Mouse (Mus musculus) c-Kit-positive CD71-positive TER-119-negative erythroid progenitor cells, embryonic 14.5 days (primary cell): ENCODE results near the gene Golgb1.
A peak's percentile ranks its signal among the peaks of the same experiment; 100 is the strongest.

Source experiments
- DNase-seq: peaks from one replicate; pipeline ENCODE4 v3.0.0-alpha.2; 2013; ENCODE audit warnings: low read depth

The Golgb1 gene

DNA sequence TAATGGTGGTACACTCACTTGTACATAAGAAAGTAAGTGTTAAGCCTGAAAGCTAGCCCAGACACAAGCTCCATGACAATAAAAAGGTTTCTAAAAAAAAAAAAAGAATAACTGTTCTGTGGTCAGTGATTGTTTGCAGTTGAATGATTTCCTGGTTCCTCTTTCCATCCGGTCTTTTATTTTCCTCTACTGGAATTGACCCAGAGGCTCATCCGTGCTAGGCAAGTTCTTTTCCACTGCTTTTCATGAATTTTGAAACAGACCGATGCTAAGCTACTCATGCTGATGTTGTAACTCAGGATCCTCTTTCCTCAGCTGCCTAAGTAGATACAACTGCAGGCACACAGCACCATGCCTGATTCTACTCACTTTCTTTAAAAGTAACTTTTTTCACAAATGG, 45.5 kb downstream of the Golgb1 start:
- no peak for DNase-seq

DNA sequence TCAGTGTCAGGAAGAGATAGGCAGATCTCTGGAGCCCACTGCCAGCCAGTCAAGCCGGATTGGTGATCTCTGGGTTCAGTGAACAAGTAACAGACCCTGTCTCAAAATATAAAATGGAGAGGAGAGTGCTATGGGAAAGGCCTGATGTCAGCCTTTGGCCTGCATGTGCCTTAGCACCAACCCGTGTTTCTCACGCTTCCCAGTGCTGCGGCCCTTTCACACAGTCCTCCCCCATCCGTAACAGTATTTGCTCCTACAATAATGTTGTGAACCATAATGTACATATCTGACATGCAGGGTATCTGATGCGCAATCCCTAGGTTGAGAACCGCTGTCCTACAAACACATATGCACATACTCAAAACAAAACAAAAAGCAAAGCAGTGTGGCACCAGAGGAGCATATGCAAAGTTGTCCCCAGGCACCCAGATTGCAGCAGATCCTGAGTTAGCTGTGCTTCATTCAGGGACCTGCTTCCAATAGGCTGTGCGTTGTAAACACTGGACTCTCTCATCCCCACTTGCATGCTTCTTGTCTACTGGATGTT, 46.2 kb downstream of the Golgb1 start:
- no peak for DNase-seq

DNA sequence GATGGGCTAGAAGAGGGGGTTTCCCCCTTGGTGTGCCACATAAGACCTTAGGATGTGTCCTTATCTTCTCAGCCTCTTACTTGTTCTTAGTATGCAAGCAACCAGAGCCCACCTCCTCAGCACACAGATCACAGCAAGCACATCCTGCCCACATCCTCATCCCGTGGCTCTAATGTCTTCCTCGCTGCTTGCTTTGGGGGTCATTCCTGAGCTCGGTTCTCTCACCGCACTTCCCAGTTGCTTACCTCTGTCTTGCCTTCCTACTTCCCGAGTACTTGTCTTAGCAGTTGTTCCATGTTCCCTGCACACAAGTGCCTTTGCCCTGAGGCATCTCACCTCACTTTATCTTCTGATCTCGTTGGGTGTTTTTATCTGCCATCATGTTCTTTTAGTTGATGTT, 47.0 kb downstream of the Golgb1 start:
- no peak for DNase-seq

DNA sequence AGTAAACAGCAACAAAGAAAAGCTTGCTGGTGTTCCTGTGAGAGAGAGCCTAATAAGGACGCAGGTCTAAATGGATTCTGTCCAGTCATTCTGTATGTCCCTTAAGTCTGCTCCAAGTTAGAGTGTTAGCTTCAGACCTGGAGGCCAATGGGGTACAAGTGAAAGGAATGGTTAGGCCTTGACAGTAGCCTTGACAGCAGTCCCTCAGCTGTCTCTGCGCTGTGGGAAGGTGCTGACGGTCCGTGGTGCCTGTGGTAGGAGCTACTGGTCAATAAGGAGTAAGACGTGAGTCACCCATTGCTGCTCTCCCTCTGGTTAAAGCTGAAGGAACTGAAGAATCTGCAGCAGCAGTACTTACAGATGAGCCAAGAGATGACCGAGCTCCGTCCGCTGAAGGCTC, 49.4 kb downstream of the Golgb1 start:
- DNase-seq = no peak

DNA sequence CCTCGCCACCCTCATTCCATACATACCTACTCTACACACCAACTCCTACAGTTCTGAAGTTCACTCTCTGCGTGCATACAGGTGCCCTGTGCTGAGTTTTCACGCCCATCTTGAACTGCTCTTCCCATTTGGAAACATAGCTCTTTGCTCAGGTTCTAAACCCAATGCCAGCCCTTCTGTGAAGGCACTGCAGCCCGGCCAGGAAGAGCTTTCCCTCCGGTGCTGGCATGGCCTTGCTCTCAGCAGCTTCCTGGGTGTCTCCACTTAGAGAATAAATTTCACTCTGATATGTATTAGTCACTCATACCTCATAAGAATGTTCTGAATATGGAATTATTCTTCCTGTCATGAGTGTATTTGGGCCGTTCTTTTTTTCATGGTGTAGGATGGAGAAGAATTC, 50.4 kb downstream of the Golgb1 start:
- no peak for DNase-seq

DNA sequence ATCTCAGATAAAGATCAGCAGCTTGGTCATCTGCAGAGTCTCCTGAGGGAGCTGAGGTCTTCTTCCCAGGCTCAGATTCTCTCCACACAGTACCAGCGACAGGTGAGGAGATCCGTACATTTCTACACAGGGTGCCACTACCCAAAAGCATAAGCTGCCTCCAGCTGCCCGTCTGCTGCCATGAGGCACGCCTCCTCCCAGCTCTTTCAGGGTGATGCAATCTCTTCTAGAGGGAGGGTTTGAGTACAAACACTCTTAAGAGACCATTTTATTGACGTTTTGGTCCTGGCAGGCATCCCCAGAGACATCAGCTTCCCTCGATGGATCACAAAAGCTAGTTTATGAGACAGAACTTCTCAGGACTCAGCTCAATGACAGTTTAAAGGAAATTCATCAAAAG, 50.9 kb downstream of the Golgb1 start:
- no peak for DNase-seq

DNA sequence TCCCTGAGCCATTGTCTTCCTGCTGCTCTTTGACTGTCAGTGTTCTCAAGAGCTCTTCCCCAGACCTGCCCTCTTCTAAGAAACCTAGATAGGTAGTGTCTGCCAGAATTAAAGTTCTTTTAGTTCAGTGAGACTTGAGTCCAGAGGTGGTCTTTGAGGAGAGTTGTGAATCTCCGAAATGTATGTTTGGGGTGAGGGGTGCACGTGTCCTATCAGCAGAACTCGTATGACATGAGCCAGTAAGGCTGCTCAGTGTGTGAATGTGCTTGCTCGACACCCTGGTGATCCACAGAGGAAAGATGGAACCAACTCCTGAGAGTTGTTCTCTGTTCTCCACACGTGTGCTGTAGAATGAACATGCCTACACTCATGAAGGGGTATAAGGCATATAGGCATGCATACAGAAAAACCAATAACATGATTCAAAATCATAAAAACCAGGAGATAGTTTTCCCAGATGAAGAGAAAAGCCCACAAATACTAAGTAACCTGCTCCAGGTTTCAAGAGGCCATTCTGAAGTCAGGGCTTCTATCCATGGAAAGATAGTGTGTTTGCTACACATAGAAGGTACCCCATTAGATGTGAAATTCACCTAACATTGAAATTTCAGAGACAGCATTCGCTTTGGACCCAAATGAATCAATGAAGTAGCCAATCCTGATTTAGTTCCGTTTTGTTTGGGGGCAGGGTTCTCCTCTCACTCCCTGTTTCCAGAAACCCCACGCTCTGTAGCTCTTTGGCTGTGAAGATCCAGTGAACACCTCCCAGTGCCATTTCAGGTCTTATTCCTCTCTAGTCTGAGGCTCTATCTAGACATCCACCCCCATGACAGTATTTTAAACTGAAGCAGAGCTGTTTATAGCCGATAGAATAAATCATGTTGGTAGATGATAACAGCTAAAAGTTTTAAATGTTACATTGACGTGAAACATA, 51.8 kb downstream of the Golgb1 start:
- DNase-seq = no peak

DNA sequence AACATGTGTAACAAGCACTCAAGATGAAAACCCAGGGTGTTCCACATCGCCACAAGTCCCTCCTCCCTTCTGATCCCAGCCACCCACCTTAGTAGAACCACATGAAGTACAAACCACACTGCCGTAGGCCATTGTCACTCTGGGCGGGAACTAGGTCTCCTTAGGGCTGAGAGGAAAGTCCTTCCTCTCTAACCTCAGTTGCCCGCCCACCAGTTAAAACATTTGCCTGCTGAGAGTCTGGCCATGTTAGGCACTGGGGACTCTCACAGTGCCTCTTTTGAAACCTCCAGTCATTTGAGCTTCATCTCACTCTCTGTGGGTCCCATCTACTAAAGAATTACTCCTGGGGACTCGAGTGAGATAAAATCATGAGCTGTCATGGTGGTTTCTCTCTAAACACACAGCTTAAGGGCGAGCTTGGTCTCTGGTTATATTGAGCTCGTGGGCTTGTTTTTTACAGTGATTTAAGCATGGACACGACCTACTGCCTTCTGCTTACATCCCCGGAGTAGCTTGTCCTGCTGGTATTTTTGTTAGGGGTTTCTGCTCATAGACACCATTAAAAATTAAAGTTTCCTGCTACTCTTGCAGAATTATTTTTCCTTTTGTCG, 52.7 kb downstream of the Golgb1 start:
- DNase-seq = no peak

DNA sequence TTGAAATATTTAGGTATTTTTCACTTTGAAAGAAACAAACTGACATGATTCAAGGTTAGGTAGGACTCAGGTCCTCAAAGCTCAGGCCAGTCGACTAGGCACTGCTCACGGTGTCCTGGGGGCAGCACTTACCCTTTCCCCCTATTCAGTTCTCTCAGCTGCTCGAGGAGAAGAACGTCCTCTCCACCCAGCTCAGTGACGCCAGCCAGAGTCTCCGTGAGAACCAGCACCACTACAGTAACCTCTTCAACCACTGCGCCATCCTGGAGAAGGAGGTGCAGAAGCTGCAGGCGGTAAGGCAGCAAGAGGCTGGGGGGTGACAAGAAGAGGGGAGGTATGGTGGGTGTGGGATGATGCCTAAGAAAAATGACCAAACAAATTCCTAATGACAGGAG, 53.2 kb downstream of the Golgb1 start:
- DNase-seq = no peak

DNA sequence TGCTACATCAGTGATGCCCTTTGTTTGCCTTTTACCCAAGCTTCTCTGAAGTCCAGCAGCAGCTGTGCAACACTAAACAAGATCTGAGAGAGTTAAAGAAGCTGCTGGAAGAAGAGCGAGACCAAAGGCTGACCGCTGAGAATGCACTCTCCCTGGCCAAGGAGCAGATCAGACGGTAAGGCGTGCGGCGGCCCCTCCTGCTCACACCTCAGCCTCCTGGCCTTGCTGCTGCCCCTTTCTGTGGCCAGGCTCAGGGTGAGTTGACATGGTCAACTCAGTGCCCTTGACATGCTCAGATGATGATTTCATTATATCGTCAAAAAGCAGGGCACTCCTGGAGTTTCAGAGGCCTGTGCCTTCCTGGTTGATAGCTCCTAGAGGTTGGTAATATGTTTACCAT, 54.3 kb downstream of the Golgb1 start:
- DNase-seq = no peak

DNA sequence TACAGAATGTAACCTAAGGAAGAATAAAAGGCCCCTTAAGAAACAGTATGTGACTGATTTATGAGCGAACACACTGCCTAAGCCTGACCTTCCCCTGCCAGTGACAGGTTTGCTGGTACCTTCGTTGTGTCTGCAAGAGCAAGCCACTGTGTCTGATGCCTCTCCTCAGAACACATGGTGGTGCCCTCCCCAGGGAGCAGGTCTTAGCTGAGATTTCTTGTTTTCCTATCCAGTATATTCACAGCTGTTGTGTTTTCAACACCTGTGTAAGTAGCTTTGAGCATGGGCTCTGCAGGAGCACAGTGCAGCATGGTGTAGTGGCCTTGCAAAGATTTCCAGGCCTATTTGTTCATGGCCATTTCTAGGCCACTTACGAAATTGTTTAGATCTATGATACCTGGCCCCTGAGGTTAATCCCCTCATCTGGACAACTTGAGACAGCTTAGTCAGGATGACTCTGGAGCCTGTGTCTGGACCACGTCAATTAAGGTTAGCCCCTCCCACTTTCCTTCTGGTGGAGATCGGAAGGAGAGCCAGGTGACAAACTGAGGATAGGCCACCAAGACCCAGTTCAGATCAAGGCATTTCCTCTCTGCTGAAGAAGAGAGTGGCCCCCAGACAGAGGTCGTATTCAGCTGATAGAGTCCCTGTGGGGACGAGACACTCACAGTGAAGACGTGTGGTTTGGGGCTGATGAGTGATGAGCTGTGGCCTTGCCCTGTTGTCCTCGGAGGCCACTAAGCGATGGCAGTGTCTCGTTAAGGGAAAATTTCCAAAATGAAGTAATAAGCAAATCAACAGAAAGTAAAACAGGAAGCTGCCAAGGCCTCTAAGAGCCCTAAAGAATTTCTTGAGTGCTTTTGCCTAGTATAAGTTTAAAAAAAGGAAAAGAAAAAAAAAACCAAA, 55.5 kb downstream of the Golgb1 start:
- no peak for DNase-seq

DNA sequence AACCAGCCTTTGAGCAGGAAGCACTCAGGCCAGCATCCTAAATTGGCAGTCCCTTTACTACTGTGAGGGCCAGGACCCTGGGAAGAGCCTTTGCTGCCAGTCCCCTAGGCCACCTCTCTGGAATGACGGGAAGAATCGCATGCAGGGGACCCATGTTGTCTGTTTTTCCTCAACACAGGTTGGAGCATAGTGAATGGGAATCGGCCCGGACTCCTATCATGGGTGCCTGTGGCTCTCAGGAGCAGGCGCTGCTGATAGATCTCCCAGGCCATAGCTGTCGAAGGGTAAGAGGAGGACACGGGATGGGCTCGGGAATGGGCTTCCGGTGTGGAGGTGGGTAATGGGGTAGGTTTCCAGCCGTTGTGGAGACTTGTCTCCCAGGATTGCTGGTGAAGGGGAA, 56.4 kb downstream of the Golgb1 start:
- no peak for DNase-seq

DNA sequence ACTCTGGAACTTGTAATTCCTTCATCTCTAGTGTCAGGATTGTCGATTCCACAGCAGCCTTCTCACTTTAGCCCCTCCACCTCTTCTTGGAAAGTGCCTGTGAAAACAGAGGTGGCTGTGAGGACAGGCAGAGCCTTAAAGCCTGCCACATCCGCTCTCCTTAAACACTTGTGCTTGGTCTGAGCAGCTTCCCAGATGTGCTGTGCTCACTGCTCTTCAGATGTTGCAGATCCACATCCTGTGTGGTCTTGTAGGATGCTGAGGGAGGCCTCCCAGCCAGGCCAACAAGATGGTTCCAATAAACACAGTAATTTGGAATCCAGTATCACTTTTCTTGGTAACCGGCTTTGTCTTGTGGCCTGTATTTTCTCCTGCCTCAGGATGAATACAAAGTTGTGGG, 57.0 kb downstream of the Golgb1 start:
- DNase-seq = no peak

DNA sequence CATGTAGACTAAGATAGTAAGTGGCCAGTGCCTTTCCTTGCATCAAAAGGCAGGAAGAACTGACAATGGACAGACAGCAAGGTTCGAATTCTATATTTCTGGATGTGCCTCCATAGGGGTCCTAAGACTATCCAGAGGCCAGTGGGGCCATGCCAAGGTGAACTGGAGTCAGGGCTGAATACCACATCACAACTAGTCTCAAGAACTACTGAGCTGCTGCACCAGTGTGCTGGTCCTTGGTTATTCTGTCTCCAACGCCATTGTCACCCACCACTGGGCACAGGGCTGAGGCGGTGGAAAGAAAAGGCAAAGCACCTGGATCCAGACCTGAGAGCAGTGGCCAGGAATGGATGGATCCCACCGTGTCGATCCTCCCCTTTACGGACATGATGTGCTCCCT, 57.6 kb downstream of the Golgb1 start:
- no peak for DNase-seq

DNA sequence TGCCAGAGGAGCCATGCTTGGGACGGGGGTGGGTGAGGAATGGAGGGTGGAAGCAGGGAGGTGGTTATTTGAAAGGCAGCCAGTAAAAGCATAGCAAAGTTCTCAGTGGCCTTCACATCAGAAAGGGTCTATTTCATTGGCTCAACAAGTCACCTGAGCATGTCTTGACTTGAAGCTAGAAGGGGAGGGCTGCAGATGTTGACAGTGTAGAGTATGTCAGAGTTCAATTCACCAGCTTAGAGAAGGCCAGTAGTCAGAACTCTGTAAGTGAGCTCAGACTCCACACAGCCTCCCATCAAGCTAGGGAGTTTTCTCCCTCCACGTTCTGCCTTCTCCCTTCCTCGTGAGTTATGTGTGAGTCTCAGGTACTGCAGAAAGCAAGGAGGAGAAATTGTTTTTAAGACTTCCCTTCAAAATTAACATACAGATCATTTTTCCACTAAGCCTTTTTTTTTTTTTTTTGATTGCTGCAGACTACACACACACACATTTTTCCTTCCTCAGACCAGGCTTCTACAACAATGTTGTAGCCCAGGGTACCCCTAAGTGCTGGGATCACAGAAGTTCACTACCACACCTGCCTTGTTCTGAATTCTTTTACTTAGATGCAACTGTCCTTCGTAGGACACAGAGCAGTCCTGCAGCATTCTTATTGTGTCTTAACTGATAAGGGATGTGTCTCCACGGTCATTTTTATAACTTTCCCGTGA, 59.3 kb downstream of the Golgb1 start:
- DNase-seq = peak; percentile 15

DNA sequence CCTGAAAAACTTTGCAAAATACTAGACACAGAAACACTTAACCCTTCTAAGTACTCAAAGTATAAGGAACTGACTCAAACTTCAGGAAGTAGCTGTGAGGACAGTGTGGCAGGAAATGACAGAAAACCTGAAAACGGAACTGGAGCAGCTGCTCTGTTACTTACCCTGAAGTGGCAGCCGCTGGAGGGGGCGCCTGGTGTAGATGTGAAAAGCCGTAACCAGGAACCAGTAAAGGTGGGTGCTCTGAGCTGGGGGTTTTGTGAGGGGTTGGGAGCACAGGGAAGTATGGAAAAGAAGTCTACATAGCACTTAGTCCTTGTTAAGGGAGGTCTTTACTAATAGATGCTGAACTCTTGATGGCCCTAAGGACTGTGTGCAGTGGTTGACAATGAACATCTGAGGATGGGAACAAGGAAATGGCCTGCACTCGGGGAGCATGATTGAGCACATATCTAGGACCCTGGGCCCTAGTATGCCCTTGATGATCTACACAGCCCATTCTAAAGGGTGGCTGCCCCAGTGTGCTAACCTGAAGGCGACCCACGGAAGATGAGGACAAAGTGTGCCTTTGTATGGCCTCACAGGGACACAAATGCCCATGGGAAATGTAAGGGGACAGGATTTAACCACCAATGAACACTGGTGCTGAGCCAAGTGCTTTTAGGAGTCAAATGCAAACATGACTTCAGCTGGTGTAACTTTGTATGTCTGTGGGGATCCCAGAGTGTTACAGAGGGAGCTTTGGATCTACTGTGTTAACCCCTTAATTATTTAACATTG, 60.1 kb downstream of the Golgb1 start, which contains the start of gene Hcls1:
Gene Hcls1, plus strand, starts transcription at position 143 of the 780 bp plus-strand sequence.
- peak; percentile 15 for DNase-seq

DNA sequence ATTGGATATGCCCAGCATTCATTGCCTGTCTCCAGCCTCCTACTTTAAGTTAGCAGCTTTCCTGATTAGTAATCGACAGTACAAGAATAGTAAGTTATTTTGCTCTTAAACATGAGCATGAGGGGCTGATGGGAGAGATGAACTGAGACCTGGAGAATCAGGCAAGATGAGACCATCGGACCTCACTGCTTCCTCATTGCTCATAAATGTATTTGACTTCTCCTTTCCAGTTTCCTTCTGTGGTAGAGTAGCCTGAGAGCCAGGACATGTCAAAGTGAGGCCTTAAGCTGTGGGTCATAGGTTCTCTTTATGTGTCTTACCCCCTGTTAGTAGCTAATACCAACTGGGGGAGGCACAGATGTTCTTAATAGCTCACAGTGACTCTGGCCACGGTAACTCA, 60.9 kb downstream of the Golgb1 start:
- DNase-seq = no peak

DNA sequence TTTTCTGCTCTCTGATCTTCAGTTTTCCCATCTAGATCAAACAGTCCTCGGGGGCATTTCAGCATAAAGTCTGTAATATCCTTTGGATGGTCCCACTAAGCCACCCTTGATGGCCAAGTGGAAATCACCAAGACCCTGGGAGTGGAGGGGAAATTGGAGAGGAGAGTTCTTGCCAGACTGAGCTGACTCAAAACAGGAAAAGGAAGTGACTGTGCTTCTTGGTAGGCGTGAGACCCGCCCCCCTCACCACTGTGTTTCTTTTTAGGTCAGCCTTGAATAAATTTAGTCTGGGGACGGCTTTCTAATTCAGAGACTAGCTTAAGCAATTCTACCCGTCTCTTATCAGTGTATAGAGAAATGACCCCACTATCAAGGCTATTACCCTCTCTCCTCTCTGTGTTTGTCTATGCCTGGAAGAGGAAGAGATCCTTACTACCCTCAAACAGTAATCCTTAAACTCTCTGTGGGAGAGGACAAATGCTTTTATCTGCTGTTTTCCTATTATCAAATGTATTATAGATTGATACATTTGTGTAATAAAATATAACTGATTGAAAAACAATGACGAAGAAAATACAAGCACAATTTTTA, 66.3 kb downstream of the Golgb1 start:
- DNase-seq = no peak

DNA sequence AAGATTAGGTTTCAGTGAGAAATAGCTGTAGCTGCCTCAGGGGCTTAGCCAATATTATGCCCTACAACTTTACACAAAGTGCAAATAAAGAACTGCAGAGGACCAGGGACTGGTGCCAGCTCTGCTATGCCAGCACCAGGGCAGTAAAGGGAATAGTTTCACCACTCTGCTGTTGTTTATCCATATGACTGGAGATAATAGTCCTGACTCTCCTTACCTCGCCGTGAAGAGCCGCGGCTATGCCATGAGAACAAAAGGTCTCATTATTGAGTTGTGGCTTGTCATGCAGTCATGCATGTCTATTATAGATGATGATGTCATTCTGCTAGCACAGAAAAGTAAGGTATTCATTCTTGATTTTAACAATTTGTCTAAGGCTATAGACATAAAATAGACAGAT, 67.0 kb downstream of the Golgb1 start:
- no peak for DNase-seq

DNA sequence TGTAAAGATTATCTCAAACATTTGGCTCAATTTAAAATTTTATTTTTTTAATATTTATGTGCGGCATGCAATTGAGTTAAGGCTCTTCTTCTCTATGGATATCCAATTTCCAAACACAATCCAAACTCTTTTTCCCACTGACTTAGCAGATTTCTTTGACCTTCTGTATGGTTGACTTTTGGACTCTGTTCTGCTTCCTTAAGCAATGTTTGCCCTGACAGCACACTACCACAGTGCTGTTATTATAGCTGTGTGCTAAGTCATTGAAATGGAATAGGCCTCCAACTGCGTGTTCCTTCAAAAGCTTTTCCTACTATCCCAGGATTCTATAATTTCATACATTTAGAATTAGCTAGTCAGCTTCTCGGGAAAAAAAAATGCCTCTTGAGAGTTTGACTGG, 68.7 kb downstream of the Golgb1 start:
- no peak for DNase-seq
